Mouse (Mus musculus): Measurements from ENCODE around the gene Auts2. TPM values are rescaled to one million over a fixed set of nuclear protein-coding genes. Genes with fewer than 3 reads are reported as not detected.

Gene Auts2
- polyA plus RNA-seq, 1 experiment from 2014 or later, result 73.6 TPM

DNA sequence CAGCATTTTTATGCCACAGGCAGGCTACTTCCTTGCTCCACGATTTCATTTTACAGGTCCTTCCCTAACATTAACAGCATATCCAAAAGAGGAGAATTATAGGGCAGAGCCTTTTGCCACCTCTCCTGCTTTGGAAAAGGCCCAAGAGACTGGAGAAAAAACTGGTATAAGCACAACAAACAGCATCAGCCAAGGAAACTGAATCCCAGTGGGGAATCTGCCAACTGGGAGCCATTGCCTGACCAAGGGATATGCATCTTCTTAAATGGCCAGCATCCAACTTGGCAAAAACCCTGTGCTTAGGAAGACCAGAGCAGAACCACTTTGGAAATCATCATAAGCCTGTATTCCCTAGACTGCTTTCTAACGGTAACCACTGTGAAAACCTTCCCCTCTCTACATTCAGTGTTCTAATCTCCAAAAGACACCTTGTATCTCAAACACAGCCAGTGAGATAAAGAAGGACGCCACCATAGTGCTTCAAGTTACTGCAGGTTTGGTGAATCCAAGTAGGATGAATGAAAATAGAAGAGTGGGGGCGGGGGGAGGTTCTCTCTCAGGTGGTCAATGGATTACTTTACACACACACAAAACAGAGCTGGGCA is 169.6 kb downstream of the Auts2 start:
- WGBS, result 82% methylated on average over 4 of the region's 4 CpGs
- no peak overlapping the region for H3K27ac ChIP-seq
- H3K9me3 ChIP-seq, result no peaks in the 10 kb centered on the region
- no peak overlapping the region for H3K4me2 ChIP-seq (replicated peaks)
- H3K27me3 ChIP-seq, result no peaks in the 10 kb centered on the region
- H3K36me3 ChIP-seq, result no peaks in the 10 kb centered on the region
- ATAC-seq (ENCODE audit: insufficient number of reproducible peaks, insufficient read depth, low FRiP score, low TSS enrichment), result no peak
- no peak overlapping the region for H3K9ac ChIP-seq
- H3K4me1 ChIP-seq, result peaks cover 27% of the 10 kb centered on the region
- H3K4me3 ChIP-seq, result no peak overlapping the region

DNA sequence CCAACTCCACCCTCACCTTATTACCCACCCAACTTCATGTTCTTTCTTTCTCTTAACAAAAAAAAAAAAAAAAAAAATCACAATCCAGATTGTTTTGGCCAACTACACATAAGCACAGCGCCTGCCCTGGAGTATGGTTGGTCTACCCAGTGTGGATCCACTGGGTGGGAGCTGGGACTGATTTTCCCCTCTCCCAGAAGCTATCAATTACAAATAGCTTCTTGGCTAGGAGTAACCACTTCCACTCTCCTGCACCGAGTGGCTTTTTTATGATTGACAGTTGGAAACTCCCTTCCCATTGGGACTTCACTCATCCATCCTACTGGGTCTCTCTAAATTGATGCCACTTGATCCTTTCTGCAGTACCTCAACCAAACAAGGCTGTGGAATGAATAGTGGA is 170.5 kb downstream of the Auts2 start:
- Histone ChIP-seq H3K36me3 (no peaks in the 10 kb centered on the region), H3K4me3 (no peak overlapping the region), H3K4me1 (peaks cover 34% of the 10 kb centered on the region), H3K27me3 (no peaks in the 10 kb centered on the region), H3K9me3 (no peaks in the 10 kb centered on the region), H3K27ac (no peak overlapping the region), H3K9ac (no peak overlapping the region), H3K4me2 (replicated peaks) (no peak overlapping the region)
- WGBS, result 37% methylated on average over 2 of the region's 2 CpGs
- ATAC-seq (ENCODE audit: insufficient number of reproducible peaks, insufficient read depth, low FRiP score, low TSS enrichment), result 0 out of 2 replicates have a peak, but pooled peaks have one; percentile 28

DNA sequence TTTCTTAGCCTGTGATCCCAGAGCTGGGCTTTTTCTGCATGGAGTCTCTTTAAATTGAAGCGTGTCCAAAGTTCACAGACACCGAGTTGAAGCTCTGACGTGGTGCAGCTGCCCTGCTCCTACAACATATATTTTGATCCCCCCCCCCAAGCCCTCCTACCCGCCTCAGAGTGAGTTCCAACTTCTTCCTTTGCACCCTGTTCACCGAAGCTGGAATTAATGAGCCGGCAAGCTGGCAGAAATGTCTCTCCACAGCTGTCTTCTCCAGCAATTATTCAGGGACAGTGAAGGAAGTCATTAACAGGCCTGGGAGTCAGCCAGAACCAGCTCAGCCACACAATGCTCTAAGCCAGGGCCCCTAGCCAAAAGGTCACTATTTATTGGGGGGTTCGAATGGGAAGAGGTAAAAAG is 174.5 kb downstream of the Auts2 start:
- ATAC-seq (ENCODE audit: insufficient number of reproducible peaks, insufficient read depth, low FRiP score, low TSS enrichment), result peak; percentile 35; the same call in 1 of the 2 replicates
- no peaks in the 10 kb centered on the region for H3K36me3 ChIP-seq
- H3K9ac ChIP-seq, result no peak overlapping the region
- no peak overlapping the region for H3K27ac ChIP-seq
- H3K4me3 ChIP-seq, result no peak overlapping the region
- H3K27me3 ChIP-seq, result no peaks in the 10 kb centered on the region
- H3K4me1 ChIP-seq, result peaks cover 34% of the 10 kb centered on the region
- H3K4me2 ChIP-seq (replicated peaks), result no peak overlapping the region
- H3K9me3 ChIP-seq, result no peaks in the 10 kb centered on the region
- WGBS, result 18% methylated on average over 7 of the region's 7 CpGs

DNA sequence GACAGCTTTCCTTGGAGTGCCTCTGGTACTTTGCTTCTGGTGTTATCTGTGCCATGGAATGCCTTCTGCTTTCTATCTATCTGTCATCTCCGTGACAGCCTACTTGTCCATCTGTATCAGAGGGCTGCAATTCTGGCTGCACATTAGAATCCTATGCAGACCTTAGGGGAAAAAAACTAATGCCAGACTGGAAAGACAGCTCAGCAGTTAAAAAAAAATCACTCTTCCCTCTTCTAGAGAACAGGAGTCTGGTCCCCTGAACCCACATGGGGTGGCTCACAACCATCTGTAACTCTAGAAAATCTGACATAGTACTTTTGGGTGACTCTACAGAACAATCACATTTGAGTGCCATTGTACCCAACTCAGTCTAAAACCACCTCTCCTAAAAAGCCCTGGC is 181.9 kb downstream of the Auts2 start:
- Histone ChIP-seq H3K9me3 (no peaks in the 10 kb centered on the region), H3K4me1 (peaks cover 8% of the 10 kb centered on the region; the same call in 1 of the 2 replicates), H3K27ac (no peak overlapping the region), H3K27me3 (no peaks in the 10 kb centered on the region), H3K4me2 (replicated peaks) (no peak overlapping the region), H3K4me3 (no peak overlapping the region), H3K9ac (no peak overlapping the region), H3K36me3 (no peaks in the 10 kb centered on the region)
- WGBS, result 72% methylated on average over 1 of the region's 1 CpGs
- no peak for ATAC-seq (ENCODE audit: insufficient number of reproducible peaks, insufficient read depth, low FRiP score, low TSS enrichment)

DNA sequence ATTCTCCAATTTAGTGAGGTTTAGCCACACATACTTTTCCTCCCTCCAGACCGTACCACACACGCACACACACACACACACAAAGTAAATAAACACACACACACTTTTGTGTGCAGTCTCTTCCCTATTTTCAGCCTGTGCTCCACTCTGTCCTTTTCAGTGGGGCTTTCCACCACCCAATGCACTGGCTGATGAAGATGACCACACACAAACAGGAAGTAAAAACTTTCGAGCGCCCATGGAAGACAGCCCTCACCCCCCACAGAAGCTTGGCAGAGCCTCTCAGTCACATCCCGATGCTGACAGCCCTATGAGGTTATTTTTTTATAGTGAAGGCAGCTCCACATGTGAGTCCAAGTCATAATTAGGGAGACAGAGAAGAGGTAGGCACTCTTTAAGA is 185.4 kb downstream of the Auts2 start:
- no peak for ATAC-seq (ENCODE audit: insufficient number of reproducible peaks, insufficient read depth, low FRiP score, low TSS enrichment)
- 59% methylated on average over 5 of the region's 5 CpGs for WGBS

DNA sequence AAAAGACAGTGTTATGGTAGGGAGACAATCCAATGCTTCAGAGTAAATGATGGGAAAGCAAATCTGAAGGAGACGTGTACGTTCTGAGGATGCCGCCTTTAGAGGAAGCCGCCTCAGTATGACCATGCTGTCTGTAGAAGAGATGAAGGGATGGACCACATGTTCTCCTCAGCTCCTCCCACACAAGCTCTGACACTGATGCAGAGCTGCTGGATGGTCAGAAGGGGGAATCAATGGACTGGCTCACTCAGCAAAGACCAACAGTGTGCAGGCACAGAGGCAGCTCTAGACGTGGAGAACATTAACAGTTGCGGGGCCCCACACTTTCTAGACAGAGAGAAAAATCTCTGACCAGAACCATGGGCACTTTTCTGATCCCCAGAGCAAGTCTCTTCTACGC is 187.2 kb downstream of the Auts2 start:
- Histone ChIP-seq H3K27me3 (no peaks in the 10 kb centered on the region), H3K36me3 (no peaks in the 10 kb centered on the region), H3K4me2 (replicated peaks) (no peak overlapping the region), H3K4me3 (no peak overlapping the region), H3K9me3 (no peaks in the 10 kb centered on the region), H3K9ac (no peak overlapping the region), H3K4me1 (peaks cover 11% of the 10 kb centered on the region; the same call in 1 of the 2 replicates), H3K27ac (no peak overlapping the region)
- no peak for ATAC-seq (ENCODE audit: insufficient number of reproducible peaks, insufficient read depth, low FRiP score, low TSS enrichment)
- WGBS, result 84% methylated on average over 7 of the region's 7 CpGs

More for the DNA sequence above, 185.4 kb downstream of the Auts2 start:
- Histone ChIP-seq H3K36me3 (no peaks in the 10 kb centered on the region), H3K27me3 (no peaks in the 10 kb centered on the region), H3K9ac (no peak overlapping the region), H3K9me3 (no peaks in the 10 kb centered on the region), H3K4me2 (replicated peaks) (no peak overlapping the region), H3K4me3 (no peak overlapping the region), H3K27ac (no peak overlapping the region), H3K4me1 (peaks cover 8% of the 10 kb centered on the region; the same call in 1 of the 2 replicates)

DNA sequence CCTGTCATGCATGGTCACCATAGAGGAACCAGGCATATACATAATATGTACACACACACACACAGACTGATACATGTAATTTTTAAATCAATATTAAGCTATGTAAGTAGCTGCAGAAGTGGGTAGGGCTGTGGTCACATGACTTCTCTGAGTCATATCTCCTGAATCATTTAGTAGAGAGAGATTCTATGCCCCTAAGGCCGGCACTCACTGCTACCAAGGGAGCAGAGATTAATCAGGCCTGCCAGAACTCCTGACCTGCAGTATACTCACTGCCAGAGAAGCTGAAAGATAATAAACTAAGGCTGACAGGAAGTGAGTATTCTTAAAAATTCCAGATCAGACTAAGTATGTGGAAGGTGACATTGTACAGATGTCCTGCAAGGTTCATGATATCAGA is 190.7 kb downstream of the Auts2 start:
- WGBS, result 51% methylated on average over 1 of the region's 1 CpGs
- Histone ChIP-seq H3K9me3 (no peaks in the 10 kb centered on the region), H3K27ac (no peak overlapping the region), H3K4me1 (0 out of 2 replicates have a peak, but pooled peaks cover 3% of the 10 kb centered on the region), H3K9ac (no peak overlapping the region), H3K4me2 (replicated peaks) (no peak overlapping the region), H3K27me3 (no peaks in the 10 kb centered on the region), H3K36me3 (no peaks in the 10 kb centered on the region), H3K4me3 (no peak overlapping the region)
- ATAC-seq (ENCODE audit: insufficient number of reproducible peaks, insufficient read depth, low FRiP score, low TSS enrichment), result no peak

DNA sequence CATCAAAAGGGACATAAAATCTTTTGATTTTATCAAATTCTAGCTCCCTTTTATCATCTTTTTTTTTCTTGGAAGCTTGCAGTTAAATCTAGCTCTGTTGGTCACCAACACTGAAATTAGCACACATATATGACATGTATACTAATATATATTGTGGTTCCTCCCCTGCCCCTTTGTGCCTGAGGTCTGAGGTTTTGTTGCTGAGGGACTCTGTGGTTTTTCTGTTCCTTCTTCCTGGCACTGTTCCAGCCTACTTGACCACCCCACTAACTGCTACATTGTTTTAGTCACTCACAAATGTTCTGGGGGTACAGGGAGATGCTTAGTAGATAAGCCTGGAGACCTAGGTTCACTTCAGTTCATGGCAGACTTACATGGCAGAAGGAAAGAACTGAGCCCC is 192.0 kb downstream of the Auts2 start:
- Histone ChIP-seq H3K9me3 (no peaks in the 10 kb centered on the region), H3K36me3 (no peaks in the 10 kb centered on the region), H3K4me2 (replicated peaks) (no peak overlapping the region), H3K4me1 (0 out of 2 replicates have a peak, but pooled peaks cover 3% of the 10 kb centered on the region), H3K9ac (no peak overlapping the region), H3K4me3 (no peak overlapping the region), H3K27ac (no peak overlapping the region), H3K27me3 (no peaks in the 10 kb centered on the region)
- no peak for ATAC-seq (ENCODE audit: insufficient number of reproducible peaks, insufficient read depth, low FRiP score, low TSS enrichment)

DNA sequence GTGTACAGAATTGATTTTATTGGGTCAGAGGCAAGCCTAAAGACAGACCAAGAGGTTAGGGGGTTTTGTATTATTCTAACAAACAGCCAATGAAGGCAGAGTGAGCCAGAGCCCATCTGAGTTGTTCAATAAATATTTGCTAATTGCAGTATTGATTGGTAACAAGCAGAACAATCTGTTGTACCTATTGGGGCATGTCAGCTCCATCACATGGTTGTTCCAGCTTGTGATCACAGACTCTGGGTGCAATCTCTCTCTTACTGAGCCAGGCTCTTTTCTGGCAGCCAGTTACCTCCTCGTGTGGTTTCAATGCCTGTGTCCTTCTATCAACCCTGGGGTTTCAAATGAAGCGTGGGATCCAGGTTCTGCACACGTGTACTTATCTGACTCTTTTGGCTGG is 201.8 kb downstream of the Auts2 start:
- Histone ChIP-seq H3K27ac (no peak overlapping the region), H3K36me3 (no peaks in the 10 kb centered on the region), H3K4me3 (no peak overlapping the region), H3K4me2 (replicated peaks) (no peak overlapping the region), H3K4me1 (peaks cover 16% of the 10 kb centered on the region), H3K27me3 (no peaks in the 10 kb centered on the region), H3K9me3 (no peaks in the 10 kb centered on the region), H3K9ac (no peak overlapping the region)
- ATAC-seq (ENCODE audit: insufficient number of reproducible peaks, insufficient read depth, low FRiP score, low TSS enrichment), result no peak
- 67% methylated on average over 3 of the region's 3 CpGs for WGBS

DNA sequence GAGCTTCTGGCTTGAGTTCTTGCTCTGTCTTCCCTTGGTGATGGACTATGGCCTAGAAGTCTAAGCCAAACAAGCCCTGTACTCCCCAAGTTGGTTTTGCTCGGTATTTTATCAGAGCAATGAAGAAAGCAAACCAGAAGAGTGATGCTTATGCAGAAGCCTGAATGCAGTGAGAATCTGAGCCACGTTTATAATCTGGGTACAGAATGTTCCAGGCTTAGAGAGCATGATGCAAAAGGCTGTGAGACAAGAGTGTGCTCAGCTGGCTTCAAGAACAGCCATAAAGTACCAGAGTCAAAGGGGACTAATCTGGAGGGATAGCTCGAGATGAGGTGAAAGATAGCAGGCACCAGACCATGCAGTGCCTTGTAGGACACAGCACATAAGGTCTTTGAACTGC is 205.5 kb downstream of the Auts2 start:
- H3K9ac ChIP-seq, result no peak overlapping the region
- WGBS, result 80% methylated on average over 3 of the region's 3 CpGs
- H3K27me3 ChIP-seq, result no peaks in the 10 kb centered on the region
- peaks cover 39% of the 10 kb centered on the region for H3K4me1 ChIP-seq
- no peaks in the 10 kb centered on the region for H3K9me3 ChIP-seq
- no peak overlapping the region for H3K4me2 ChIP-seq (replicated peaks)
- ATAC-seq (ENCODE audit: insufficient number of reproducible peaks, insufficient read depth, low FRiP score, low TSS enrichment), result no peak
- no peaks in the 10 kb centered on the region for H3K36me3 ChIP-seq
- H3K4me3 ChIP-seq, result no peak overlapping the region
- H3K27ac ChIP-seq, result no peak overlapping the region

DNA sequence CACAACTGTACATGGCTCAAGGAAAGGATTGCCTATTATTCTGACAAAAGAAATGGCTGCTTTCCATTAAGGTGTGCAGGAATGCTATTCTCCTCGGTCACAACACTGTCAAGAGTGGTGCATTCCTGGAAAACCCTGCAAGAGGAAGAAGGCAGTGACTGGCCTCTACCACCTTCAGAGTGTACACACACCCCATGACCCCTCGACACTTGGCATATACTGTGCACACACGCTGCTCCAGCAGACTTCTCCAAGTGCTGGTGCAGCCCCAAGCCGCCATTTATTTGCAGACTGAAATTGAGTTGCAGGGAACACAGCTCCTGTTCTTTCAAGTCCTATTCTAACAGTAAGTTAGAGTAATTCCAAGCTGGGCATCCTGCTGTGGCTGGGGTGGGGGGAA is 207.4 kb downstream of the Auts2 start:
- Histone ChIP-seq H3K27ac (no peak overlapping the region), H3K9ac (no peak overlapping the region), H3K4me3 (no peak overlapping the region), H3K4me2 (replicated peaks) (no peak overlapping the region), H3K4me1 (peaks cover 41% of the 10 kb centered on the region), H3K36me3 (no peaks in the 10 kb centered on the region), H3K27me3 (no peaks in the 10 kb centered on the region), H3K9me3 (no peaks in the 10 kb centered on the region)
- WGBS, result 75% methylated on average over 4 of the region's 4 CpGs
- no peak for ATAC-seq (ENCODE audit: insufficient number of reproducible peaks, insufficient read depth, low FRiP score, low TSS enrichment)

DNA sequence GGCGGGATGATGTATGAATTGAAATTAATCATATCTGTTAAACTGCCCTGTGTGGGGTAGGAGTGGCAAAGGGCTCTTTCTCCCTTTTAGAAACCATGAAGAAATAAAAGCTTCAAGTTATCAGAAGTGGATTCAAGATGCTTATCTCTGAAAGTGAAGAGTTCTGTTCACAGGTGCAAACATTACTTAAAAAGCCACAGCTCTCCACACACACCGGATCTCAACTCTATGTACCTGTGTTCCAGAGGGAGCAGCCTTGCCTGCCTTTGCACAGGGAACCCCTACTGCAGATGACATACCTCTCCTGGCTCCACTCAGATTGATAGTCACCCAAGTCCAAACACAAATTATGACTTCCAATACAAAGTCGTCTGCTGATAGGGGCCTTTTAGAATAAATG is 208.3 kb downstream of the Auts2 start:
- no peak overlapping the region for H3K27ac ChIP-seq
- no peak for ATAC-seq (ENCODE audit: insufficient number of reproducible peaks, insufficient read depth, low FRiP score, low TSS enrichment)
- no peak overlapping the region for H3K4me3 ChIP-seq
- H3K4me1 ChIP-seq, result peaks cover 46% of the 10 kb centered on the region
- H3K9ac ChIP-seq, result no peak overlapping the region
- no peaks in the 10 kb centered on the region for H3K36me3 ChIP-seq
- H3K27me3 ChIP-seq, result no peaks in the 10 kb centered on the region
- WGBS, result 88% methylated on average over 3 of the region's 3 CpGs
- no peak overlapping the region for H3K4me2 ChIP-seq (replicated peaks)
- H3K9me3 ChIP-seq, result no peaks in the 10 kb centered on the region
